Mouse (Mus musculus): ENCODE measurements around the gene Zfp740.

DNA sequence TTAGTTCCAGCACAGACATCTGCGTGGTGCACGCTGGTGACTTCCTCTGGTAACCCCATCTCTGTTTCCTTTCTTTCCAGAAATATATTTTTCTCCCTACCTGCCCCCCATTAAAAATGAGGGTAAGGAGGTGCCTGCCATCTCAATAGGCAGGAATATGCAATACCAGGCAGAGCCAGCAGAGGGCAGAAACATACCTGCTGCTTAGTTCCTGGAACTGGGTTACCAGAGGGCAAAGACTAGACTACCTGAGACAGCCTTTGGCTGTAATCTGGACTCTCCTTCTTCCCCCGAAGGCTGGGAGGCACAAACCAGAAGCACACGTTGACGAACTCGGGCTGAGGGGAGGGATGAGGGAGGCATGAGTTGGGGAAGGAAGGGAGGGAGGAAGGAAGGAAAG is 24.8 kb upstream of the Zfp740 start:
- TF ChIP-seq CTCF (IDR thresholded peaks at IDR 0.05; ENCODE audit: borderline replicate concordance, insufficient read depth, low read depth, low read length): peak; percentile 81
- no peak for TF ChIP-seq POLR2A (IDR thresholded peaks at IDR 0.05; ENCODE audit: borderline replicate concordance, insufficient read depth, low read length)

Data from cerebellum, adult 2 months (tissue).